Mouse (Mus musculus) embryonic fibroblast, embryonic 13.5 days (primary cell): ENCODE results near the gene Gm43552.

Experiments
- CTCF ChIP-seq: IDR thresholded peaks from 2 replicates; pipeline ENCODE4 v1.5.1; 2011; ENCODE audit warnings: mild to moderate bottlenecking, control low read depth, low read length, moderate library complexity, borderline replicate concordance; ENCODE audit not compliant: insufficient read depth
- POLR2A ChIP-seq: IDR thresholded peaks from 2 replicates; pipeline ENCODE4 v1.6.1; 2011; ENCODE audit warnings: low read depth, mild to moderate bottlenecking, control low read depth, low read length, moderate library complexity

GRCm38 (mm10) chr5:65459454-65459853, 33.2 kb downstream of the Gm43552 start:
- TF ChIP-seq CTCF (no peak), POLR2A (no peak)
